Mouse (Mus musculus): ENCODE data around the gene Fmnl1.
"Not testable (repeated sequence)": the region's sequence is repeated elsewhere in the genome, so short reads cannot be mapped to it uniquely, and the experiment has no call there.

Fmnl1 gene

DNA sequence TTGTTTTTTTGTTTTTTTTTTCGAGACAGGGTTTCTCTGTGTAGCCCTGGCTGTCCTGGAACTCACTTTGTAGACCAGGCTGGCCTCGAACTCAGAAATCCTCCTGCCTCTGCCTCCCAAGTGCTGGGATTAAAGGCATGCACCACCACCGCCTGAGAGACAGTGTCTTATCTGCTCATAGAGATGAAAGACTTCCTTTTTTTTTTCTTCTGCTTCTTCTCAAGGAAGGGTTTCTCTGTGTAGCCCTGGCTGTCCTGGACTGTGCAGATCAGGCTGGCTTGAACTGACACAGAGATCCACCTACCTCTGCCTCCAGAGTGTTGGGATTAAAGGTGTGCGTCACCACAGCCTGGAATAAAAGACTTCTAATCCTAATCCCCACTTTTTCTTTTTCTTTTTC is 51.8 kb downstream of the Fmnl1 start:
- DNase-seq (ENCODE audit: low read depth), result not testable (repeated sequence)

DNA sequence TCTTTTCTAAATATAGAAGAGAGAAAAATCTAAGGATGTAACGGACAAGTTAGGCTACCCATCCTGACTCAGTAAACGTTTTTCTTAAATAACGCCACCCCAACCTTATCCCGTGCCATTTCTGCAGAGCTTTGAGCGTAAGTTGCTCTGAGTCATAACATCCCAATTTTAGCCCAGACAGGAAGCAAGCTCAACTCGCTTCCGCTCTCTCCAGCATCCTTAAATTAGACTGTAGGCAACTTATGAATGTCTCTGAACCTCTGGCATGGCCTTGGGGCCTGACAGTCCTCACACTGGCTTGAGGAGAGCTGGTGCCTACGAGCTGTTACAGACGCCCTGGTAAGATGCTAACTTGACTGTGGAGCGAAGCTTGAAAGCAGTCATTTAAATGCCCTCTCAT is 52.5 kb downstream of the Fmnl1 start:
- no peak for DNase-seq (ENCODE audit: low read depth)

DNA sequence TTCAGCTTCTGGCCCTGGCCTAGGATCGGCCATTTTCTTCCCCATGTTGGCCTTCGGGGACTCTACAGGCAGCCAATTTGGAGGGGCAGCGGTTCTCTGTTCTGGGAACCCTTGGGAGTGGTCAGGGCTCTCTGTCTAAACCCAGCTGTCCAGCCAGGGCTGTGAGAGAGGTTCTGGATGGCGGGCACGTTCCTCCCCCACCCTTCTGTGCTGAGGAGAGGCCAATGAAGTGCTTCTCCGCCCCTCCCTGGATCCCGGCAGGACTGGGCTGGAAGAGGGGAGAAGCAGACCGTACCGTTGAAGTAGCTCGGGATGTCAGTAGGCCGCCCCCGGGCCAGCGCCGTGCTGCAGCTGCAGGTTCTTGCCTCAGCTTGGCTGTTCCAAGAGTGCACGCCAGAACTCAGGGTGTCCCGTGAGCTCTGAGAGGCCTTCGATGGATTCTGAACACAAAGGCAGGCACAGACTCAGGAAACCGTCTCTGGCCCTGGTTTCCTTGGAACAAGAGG is 53.1 kb downstream of the Fmnl1 start:
- no peak for DNase-seq (ENCODE audit: low read depth)

DNA sequence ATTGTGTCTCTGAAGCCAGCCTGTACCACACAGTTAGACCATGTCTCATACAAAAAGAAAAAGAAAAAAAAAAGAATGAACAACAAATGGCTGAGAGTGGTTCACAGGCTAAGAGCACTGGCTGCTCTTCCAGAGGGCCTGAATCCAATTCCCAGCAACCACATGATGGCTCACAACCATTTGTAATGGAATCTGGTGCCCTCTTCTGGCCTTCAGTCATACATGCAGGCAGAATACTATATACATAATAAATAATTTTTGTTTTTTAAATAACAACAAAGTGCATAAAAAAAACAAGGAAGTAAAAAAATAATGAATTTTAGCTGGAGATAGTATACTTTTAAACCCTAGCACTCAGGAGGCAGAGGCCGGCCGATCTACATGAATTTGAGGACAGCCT is 58.7 kb downstream of the Fmnl1 start:
- DNase-seq (ENCODE audit: low read depth), result no peak

DNA sequence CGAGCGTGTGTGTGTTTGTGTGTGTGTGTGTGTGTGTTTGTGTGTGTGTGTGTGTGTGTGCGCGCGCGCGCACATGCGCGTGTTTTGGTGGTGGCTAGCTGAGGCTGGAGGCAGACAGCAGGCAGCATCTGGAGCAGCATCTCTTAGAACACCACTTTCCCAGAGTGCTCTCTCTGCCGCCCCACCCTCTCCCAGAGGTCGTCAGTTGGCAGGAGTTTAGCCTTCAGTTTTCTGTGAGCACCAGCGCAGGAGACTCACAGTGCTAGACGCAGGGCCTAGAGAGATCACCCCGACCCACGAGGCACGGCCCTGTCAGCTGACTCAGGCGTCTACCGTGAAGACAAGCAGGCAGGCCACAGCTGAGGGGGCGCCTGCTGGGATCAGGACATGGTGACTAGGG is 59.7 kb downstream of the Fmnl1 start:
- DNase-seq (ENCODE audit: low read depth), result no peak

DNA sequence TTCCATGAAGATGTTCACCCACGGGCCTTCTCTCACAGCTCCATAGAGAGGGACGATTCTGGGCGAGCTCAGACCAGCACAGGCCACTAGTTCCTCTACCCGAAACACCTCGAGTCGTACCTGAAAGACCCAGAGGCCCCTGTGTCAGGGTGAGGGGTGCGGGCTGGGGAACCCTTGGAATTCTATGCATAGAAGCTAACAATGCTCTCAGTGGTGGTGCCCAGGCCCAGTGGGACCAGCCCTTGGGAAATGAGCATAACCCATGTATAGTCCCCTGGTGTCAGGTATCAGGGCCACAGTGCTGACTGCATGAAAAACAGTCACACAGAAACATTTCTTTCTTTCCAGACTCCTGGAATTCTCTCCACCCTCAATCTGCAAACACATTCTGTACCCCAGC is 60.5 kb downstream of the Fmnl1 start:
- DNase-seq (ENCODE audit: low read depth), result no peak

DNA sequence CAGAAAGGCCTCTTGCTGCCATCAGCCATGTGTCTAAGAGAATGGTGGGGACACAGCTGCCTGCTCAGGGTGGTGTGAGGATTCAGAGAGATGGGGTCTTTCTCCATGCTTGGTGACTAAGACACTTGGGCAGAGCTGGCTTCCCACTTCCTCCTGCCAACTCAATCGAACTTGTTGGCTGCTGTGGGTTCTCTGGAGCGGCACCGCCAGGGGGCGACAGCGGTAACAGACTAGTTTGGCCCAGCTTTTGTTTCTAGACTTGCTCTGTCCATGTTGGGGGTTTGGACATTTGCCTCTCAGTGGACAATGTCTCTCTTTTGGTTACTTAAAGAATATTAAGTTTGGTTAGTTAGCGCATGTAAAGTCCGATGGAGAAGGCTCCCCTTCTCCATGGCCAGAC is 62.1 kb downstream of the Fmnl1 start:
- peak; percentile 88 for DNase-seq (ENCODE audit: low read depth)

DNA sequence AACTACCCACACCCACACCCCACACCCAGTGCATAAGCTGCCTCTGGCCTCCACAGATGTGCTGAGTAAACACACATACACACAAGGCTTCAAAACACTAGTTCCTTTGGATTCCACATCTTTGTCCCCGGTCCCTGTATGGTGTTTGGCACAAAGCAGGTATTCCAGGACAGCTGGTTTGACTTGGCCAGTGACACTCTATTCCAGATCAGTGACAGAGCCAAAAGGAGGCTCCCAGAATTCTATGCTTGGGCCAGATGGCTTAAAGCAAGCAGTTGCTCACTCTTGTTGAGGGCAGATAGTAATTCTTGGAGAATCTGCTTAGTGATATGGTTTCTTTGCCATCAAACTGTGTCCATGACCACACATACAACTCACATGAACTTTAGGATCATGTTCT is 63.5 kb downstream of the Fmnl1 start:
- no peak for DNase-seq (ENCODE audit: low read depth)

DNA sequence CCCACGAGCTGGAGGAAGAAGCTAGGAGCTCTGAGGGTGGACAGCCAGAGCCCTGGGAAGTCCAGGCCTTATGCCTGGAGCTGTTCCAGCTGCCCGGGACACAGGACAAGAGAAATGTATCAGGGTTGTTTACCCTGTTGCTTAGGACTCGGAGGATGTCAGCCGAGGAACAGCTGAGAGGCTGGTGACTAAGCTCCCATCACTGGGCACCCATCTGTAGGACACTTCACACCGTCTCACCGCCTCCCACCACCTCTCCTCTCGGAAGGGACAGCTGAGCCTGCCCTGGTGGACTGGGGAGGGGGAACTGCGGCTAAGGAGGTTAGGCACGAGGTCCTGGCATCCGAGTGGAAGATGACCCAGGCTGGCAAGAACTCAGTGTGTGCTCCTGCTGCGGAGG is 64.8 kb downstream of the Fmnl1 start:
- no peak for DNase-seq (ENCODE audit: low read depth)

DNA sequence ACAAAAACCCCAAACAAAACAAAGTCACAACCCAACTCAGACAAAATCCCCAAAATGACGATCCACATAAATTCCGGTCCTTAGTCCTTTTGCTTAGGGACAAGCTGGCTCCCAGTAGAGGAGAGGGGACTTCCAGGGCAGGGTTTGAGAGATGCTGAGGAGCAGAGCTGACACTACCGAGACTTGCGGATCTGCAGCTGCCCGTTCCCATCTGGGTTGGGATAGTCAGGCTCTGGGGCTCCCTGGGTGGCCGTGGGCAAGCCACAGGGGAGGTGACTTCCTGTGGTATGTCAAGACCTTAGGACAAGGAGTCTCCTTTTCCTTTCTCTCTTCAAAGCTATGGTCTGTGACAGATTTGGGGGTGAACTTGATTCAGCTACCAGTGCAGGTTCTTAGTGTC is 65.5 kb downstream of the Fmnl1 start:
- no peak for DNase-seq (ENCODE audit: low read depth)

DNA sequence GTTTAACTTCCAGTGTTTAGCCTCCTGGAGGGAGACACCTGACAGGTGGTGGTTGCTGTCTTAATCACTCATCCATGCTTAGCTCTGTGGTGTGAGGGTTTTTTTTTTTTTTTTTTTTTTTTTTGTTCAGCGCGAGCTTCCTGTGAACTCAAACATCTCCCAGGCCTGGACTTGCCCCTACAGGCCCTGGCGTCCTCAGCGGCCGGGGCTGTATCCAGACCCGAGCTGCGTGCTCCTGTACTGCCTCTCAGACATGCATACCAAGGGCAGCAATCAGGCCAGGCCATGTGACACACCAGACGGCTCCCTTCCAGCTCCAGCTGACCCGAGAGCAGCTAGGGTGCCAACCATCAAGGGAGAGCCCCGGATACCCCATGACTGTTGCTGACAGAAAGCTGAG is 66.0 kb downstream of the Fmnl1 start:
- DNase-seq (ENCODE audit: low read depth), result no peak

DNA sequence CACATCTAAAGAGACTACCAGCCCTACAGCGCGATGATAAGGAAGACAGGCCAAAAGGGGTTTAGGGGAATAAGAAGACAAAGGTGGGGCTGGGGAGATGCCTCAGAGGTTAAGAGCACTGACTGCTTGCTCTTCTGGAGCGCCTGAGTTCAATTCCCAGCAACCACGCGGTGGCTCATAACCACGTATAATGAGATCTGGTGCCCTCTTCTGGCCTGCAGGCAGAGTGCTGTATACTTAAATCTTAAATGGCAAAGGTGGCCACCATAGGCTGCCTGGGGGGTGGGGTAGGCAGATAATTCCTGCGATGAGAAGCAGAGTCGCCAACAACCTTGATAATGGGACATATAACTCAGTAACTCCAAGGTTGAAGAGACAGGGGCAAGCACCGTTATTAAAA is 66.8 kb downstream of the Fmnl1 start:
- no peak for DNase-seq (ENCODE audit: low read depth)

DNA sequence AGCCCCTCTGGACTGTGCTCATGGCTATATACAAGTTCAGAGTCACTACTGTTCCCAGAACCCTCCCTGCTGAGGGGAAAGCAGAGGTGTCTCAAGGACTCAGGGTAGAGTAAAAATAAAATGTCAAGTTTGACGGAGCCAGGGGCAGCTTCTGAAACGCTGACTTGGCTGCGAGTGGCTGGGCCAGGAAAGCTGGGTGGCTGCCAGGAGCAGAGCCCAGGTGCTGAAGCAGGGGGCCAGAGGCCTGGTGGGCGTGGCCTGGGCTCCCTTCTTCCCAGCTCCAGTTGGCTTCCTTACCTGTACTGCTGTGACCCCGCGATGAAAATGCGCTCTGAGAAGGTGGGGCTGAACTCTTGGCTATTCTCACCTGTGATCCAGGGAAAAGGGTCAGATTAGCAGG is 69.8 kb downstream of the Fmnl1 start:
- DNase-seq (ENCODE audit: low read depth), result no peak

DNA sequence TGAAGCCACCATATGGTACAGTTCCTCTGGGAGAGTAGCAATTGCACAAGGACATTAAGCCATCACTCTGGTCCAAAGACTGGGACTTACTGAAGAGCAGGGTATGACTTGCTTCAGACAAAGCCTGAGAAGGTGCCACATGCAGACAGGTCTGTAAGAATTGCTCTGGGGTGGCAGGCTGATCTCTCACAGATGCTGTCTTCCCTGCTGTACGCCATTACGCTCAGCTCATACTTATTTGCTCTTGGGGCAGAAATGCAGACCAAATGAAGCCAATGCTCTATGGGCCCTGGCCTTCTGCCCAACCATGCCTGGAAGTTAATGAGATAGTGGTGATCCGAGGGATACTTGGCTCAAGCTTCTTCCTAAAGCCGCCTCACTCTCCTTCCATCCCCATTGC is 73.9 kb downstream of the Fmnl1 start:
- peak; percentile 36 for DNase-seq (ENCODE audit: low read depth)

DNA sequence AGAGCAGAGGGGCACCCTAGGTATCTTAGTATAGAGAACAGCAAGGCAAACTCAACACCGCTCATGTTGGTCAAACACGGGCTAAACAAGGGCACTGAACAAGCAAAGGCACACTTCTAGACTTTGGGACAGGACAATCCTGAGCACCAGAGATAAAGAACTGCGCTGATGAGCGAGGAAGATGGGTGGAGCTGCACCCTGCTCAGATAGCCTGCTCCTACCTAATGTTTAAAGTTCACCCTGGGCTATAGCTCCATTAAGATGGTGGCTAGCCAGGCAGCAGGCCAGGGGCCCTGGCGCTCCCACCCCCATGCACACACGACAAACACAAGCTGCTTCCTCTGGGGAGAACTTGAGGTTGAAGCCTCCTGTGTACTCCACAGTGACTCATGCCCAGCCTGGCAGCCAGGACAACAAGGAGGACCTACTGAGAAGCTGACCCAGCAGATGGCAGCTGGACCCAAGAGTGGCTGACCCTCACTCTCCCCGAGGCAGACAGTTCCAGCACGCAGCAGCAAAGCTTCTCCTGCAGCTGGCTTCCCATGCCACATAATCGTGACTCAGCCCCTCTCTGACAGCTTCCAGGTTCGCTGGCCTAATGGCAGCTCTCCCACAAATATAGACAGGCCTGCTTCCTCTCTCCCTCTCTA is 75.3 kb downstream of the Fmnl1 start:
- DNase-seq (ENCODE audit: low read depth), result peak; percentile 87

DNA sequence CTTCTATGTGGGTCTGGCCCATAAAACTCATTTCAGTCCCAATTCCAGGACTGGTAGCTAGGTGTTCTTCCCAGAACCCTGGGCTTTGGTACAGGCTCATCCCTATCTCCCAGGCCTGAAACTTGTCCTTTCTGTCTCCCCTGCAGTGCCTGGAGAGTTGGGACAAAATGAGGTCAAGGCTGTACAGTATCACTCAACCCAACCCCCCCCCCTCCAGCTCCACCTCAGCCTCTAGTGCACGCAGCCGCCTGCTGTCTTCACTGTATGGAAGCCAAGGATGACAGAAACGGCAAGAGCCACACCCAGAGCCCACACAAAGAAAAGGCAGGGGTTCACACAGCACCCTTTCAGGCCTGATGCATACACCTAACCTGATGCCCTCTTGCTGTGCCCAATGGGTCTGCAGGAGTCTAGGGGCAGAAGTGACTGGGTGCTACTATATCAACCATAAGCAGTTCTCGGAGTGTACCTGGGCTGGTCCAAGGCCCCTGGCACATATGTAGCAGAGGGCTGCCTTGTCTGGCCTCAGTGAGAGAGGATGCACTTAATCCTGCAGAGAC is 75.9 kb downstream of the Fmnl1 start:
- DNase-seq (ENCODE audit: low read depth), result no peak

DNA sequence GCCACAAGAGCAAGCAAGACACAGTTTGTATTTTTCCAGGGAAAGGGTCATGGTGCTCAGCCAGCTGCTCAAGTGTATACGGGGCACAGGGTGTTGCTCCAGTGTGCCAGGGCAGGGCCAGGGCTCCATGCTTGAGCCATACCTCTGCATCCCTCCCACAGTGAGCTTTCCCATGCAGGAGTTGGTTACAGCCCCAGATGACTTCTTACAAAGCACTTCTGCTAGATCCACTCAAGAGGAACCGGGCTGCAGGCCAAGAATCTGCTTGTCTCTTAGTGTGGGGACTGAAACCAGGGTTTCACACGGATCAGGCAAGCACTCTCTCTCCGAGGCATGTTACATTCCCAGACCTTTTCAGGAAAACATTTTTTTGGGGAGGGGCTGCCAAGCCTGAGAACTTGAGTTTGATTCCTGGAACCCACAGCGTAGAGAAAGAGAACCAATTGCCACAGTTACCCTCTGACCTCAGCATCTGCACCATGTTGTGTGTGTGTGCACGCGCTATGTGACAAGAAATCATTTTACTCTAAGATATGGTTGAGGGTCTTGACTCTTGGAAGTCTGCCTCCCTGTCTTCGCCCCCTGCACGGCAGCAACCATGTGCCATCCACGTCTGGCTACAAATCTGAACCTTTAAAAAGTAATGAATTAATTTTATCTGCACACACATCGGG is 76.7 kb downstream of the Fmnl1 start:
- DNase-seq (ENCODE audit: low read depth), result peak; percentile 80
